In the genomic region with DNA sequence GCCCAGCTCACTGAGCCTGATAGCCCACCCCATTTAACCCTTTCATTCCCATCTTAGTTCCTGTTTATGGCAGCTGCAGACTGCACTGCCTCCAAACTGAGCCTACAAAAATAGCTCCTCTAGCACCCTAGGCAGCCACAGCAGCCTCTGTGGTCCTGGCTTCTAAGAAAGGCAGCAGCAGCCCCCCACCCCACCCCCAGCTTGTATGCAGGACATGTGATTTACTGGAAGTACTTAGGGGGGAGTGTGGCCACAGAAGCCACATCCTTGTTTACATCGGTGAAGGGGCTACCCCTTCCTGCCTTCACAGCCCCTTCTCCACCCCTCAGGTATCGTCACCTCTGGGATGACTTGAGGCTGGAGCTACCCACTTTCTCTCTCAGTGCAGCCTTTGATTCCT, we compare ENCODE assay signal across 13 mouse cellular contexts. TPM values are rescaled to one million over a fixed set of nuclear protein-coding genes. Genes with fewer than 3 reads are reported as not detected.
DNase-seq lines count a peak whose midpoint lies in the region; ATAC-seq lines count a peak whose summit lies in the region.
"Had no signal": no experiment of that assay in that cellular context is flagged by ENCODE, and none has a peak within 500 bp of the region (broad histone marks: within the 10 kb centered on the region; RNA-seq: fewer than 3 reads in every experiment).

No protein-coding gene starts in this region.

- peak; percentile 48 for DNase-seq in thymus, postnatal 0 days (ENCODE audit: low spot score)
- DNase-seq in thymus, adult 18-20 months, result no peak
- no peak for DNase-seq in layer of hippocampus, adult 11-12 months (ENCODE audit: low spot score)
- DNase-seq in neural tube, embryonic 10.5 days (ENCODE audit: extremely low spot score, low spot score), result no peak
- DNase-seq in cerebellum, adult 9-10 months, result no peak
- no peak for DNase-seq in ovary, postnatal 36 days (ENCODE audit: low spot score)
- DNase-seq: cerebellum, adult 11-12 months; lung, adult 18-20 months; lung, postnatal 4 days had no signal

- ATAC-seq in activated CD4-positive, CD25-positive, alpha-beta regulatory T cell, adult 4 months, result peak; percentile 69
- ATAC-seq in megakaryocyte, adult 5-6 weeks (ENCODE audit: poor library complexity, severe bottlenecking), result peak; percentile 51; the same call in 1 of the 2 replicates
- ATAC-seq: intestine, embryonic 16.5 days; midbrain, embryonic 15.5 days had no signal

RNA-seq across cellular contexts. Expression of gene Pim2, which starts 12.7 kb away (rescaled TPM):
- 14.0 and 14.5 TPM in 2 replicates for polyA plus RNA-seq in thymus, postnatal 0 days (2015; fragmentation: Nextera tagmentation; extraction: Ambion mirVana)
- 10 to 100 TPM; 37.5 to 40.7 TPM for polyA plus RNA-seq in activated CD4-positive, CD25-positive, alpha-beta regulatory T cell, adult 4 months (2017; shearing (Covaris generic))
- total RNA-seq in megakaryocyte, adult 5-6 weeks (2015), result 4.7 and 8.6 TPM in 2 replicates
- 1.1 and 1.4 TPM in 2 replicates for total RNA-seq in megakaryocyte, adult 5-6 weeks (2017)

RNA-seq across cellular contexts. Expression of gene Slc35a2, which starts 18.5 kb away (rescaled TPM):
- 24.5 and 28.3 TPM in 2 replicates for polyA plus RNA-seq in thymus, postnatal 0 days (2015; fragmentation: Nextera tagmentation; extraction: Ambion mirVana)
- 10 to 100 TPM; 11.3 to 17.3 TPM for polyA plus RNA-seq in activated CD4-positive, CD25-positive, alpha-beta regulatory T cell, adult 4 months (2017; shearing (Covaris generic))
- total RNA-seq in megakaryocyte, adult 5-6 weeks (2015), result 6.4 and 9.8 TPM in 2 replicates
- total RNA-seq in megakaryocyte, adult 5-6 weeks (2017), result 10.9 and 13.5 TPM in 2 replicates

RNA-seq across cellular contexts. Expression of gene Otud5, which starts 24.2 kb away (rescaled TPM):
- 55.0 and 55.6 TPM in 2 replicates for polyA plus RNA-seq in thymus, postnatal 0 days (2015; fragmentation: Nextera tagmentation; extraction: Ambion mirVana)
- polyA plus RNA-seq in activated CD4-positive, CD25-positive, alpha-beta regulatory T cell, adult 4 months (2017; shearing (Covaris generic)), result 10 to 100 TPM; 15.4 to 21.1 TPM
- 43.2 and 50.6 TPM in 2 replicates for total RNA-seq in megakaryocyte, adult 5-6 weeks (2015)
- 70.2 and 73.0 TPM in 2 replicates for total RNA-seq in megakaryocyte, adult 5-6 weeks (2017)

RNA-seq across cellular contexts. Expression of gene Pqbp1, which starts 33.7 kb away (rescaled TPM):
- polyA plus RNA-seq in thymus, postnatal 0 days (2015; fragmentation: Nextera tagmentation; extraction: Ambion mirVana), result 142 and 154 TPM in 2 replicates
- 100 to 1,000 TPM in 1 of 2 experiments, 10 to 100 TPM in 1; 88.7 to 101 TPM for polyA plus RNA-seq in activated CD4-positive, CD25-positive, alpha-beta regulatory T cell, adult 4 months (2017; shearing (Covaris generic))
- total RNA-seq in megakaryocyte, adult 5-6 weeks (2015), result 25.6 and 29.8 TPM in 2 replicates
- 116 and 123 TPM in 2 replicates for total RNA-seq in megakaryocyte, adult 5-6 weeks (2017)

RNA-seq across cellular contexts. Expression of gene Timm17b, which starts 33.8 kb away (rescaled TPM):
- 118 and 135 TPM in 2 replicates for polyA plus RNA-seq in thymus, postnatal 0 days (2015; fragmentation: Nextera tagmentation; extraction: Ambion mirVana)
- polyA plus RNA-seq in activated CD4-positive, CD25-positive, alpha-beta regulatory T cell, adult 4 months (2017; shearing (Covaris generic)), result 10 to 100 TPM; 95.9 to 96.8 TPM
- 75.8 and 85.4 TPM in 2 replicates for total RNA-seq in megakaryocyte, adult 5-6 weeks (2015)
- total RNA-seq in megakaryocyte, adult 5-6 weeks (2017), result 35.8 and 50.0 TPM in 2 replicates
